Mouse (Mus musculus): ENCODE results near the gene Ablim1. TPM values are rescaled to one million over a fixed set of nuclear protein-coding genes. Genes with fewer than 3 reads are reported as not detected.
A peak's percentile ranks its signal among the peaks of the same experiment; 100 is the strongest.
"Not testable (repeated sequence)": the region's sequence is repeated elsewhere in the genome, so short reads cannot be mapped to it uniquely, and the experiment has no call there.

The Ablim1 gene
- total RNA-seq, 2 experiments from 2014 or later, result 66.9 to 79.0 TPM

GRCm38 (mm10) chr19:57135654-57136053, 179.1 kb downstream of the Ablim1 start:
- not testable (repeated sequence) for DNase-seq (ENCODE audit: extremely low spot score in 1 of 2, low spot score in 1 of 2)

DNA sequence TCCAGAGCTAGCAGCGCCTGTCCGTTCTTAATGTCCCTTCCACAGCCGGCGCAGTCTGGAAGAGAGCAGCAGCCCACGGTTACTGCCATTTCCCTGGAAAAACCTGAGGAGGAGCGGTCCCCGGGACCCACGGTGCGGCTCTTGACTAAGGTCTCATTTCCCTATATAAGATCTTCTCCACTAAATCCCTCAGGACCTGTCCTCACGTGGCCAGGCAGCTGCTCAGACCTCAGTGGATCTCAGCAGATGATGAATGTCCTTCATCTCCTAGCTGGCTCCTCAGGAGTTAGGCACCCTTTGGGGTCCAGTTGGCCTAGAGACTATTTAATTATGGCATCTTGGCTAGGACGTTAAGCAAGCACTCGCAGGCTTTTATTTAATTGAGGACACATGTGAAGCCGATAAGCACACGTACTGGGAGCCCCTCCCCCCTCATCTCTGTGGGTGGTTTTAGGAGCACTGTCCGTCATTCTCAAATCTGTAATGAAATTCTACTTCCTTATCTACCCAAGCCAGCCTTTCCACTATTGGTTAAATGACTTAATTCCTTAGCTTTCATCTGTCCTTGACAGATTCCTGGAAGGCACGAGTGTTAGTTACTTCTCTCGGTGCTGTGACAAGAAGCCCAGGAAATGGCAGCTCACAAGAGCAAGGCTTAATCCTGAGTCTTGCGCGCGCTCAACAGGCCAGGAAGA, 179.9 kb downstream of the Ablim1 start:
- no peak for DNase-seq (ENCODE audit: extremely low spot score in 1 of 2, low spot score in 1 of 2)

GRCm38 (mm10) chr19:57132916-57133520, 181.7 kb downstream of the Ablim1 start:
- no peak for DNase-seq (ENCODE audit: extremely low spot score in 1 of 2, low spot score in 1 of 2)

DNA sequence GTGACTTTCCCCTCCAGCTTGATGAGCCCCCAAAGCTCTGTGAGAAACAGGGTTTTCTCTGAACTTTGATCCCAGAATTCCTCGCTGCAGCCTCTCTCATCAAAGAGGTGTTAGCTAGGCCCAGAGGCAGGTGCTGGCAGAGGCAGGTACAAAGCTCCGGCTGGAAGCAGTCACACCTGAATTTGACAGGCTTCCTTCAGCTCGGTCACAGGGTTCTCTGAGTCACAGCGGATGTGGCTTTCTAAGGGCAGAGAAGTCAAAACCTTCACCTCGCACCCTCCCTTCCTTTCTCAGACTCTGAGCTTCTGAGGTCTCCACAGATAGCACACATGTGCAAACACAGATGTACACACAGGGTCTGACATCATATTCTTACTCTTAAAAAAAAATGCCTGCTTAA, 182.4 kb downstream of the Ablim1 start:
- DNase-seq (ENCODE audit: extremely low spot score in 1 of 2, low spot score in 1 of 2), result no peak

DNA sequence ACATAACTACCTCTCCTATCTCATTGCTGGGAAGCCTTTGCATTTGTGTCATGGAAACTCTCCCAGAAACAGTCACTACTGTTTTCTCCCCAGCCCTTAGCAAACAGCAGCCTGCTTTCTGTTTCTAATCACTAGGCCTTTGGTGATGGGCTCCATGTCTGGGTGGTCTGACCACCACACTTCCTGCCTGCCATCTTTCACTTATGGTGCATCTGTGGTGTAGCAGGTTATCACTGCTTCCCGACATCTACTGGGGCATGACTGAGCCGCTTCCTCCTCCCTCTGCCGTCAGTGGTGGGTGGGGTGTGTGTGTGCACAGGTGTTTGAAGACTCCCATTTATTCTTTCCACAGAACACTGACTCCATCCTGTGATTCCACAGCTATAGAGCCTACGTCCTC, 183.4 kb downstream of the Ablim1 start:
- no peak for DNase-seq (ENCODE audit: extremely low spot score in 1 of 2, low spot score in 1 of 2)

- no peak for DNase-seq (ENCODE audit: extremely low spot score in 1 of 2, low spot score in 1 of 2)
Measured at GRCm38 (mm10) chr19:57130591-57130990, 184.1 kb downstream of the Ablim1 start.

DNA sequence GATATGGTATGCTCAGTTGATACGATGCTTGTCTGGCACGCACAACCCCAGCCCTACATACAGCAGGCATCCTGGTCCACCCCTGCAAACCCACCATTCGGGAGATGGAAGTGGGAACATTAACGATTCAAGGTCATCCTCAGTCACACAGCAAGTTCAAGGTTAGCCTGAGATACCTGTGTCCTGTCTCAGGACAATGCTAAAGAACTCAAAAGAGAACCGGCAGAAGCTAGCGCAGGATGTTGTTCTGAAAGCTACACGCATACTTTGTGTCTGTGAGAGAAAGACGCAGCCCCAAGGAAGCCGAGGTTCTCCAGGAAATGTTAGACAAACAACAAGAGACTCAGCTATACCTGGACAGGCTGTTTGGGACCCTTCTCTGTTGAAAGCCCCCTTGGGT, 185.0 kb downstream of the Ablim1 start:
- DNase-seq (ENCODE audit: extremely low spot score in 1 of 2, low spot score in 1 of 2), result no peak

- DNase-seq (ENCODE audit: extremely low spot score in 1 of 2, low spot score in 1 of 2), result no peak
Measured at GRCm38 (mm10) chr19:57128037-57128436, 186.7 kb downstream of the Ablim1 start.

DNA sequence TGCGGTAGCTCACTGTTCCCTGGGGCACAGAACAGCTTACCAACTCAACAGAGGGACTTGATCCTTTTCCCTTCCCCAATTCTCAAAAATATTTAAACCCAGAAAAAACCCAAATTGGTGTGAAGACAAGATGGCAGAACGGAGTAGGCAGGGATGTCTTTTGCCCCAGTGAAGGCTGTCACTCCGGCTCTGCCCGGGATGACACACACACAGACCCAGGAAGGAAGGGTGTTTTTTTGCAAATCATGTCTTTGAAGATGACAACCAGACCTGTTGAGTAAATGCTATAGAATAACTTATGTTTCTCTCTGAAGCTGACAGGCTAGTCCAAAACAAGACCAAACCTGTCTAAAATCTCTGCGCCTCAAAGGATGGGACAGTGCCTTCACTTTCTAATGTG, 187.2 kb downstream of the Ablim1 start:
- no peak for DNase-seq (ENCODE audit: extremely low spot score in 1 of 2, low spot score in 1 of 2)

GRCm38 (mm10) chr19:57126950-57127349, 187.8 kb downstream of the Ablim1 start:
- no peak for DNase-seq (ENCODE audit: extremely low spot score in 1 of 2, low spot score in 1 of 2)

DNA sequence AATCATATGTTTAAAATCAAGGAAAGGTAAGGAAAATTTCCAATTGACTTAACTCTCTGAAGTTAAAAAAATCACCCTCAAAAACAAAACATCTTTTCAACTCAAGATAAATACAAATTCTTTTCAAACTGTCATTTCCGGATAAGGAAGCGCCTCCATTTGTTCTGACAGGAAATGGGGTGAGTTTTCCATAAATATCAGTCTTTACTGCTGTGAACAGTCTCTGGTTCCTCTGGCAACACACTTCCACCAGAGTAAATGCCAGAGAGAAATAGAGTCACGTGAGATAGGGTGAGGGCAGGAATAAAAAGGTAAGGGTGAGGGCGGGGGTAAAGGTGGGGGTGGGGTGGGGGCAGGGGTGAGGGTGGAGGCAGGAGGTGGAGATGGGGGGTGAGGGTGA, 189.8 kb downstream of the Ablim1 start:
- DNase-seq (ENCODE audit: extremely low spot score in 1 of 2, low spot score in 1 of 2), result no peak

- DNase-seq (ENCODE audit: extremely low spot score in 1 of 2, low spot score in 1 of 2), result no peak
Measured at GRCm38 (mm10) chr19:57124138-57124519, 190.6 kb downstream of the Ablim1 start.

- DNase-seq (ENCODE audit: extremely low spot score in 1 of 2, low spot score in 1 of 2), result no peak
Measured at GRCm38 (mm10) chr19:57123503-57124137, 191.1 kb downstream of the Ablim1 start.

- DNase-seq (ENCODE audit: extremely low spot score in 1 of 2, low spot score in 1 of 2), result no peak
Measured at GRCm38 (mm10) chr19:57122261-57122660, 192.5 kb downstream of the Ablim1 start.

DNA sequence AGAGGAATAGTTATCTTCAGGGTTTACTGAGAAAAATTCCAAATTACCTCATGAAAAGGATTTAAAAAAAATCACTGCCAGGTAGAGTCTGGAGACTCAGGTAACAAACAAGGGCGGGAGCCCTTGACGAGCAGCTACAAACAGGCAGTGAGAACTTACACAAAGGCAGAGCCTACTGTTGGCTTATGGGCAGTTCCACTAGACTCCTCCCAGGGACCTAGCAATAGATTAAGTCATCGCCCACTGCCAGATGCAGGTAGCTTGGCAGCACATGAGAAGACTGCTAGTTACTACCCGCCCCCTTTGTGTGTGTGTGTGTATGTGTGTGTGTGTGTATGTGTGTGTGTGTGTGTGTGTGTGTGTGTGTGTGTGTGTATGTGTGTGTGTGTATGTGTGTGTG, 193.7 kb downstream of the Ablim1 start:
- DNase-seq (ENCODE audit: extremely low spot score in 1 of 2, low spot score in 1 of 2), result no peak

DNA sequence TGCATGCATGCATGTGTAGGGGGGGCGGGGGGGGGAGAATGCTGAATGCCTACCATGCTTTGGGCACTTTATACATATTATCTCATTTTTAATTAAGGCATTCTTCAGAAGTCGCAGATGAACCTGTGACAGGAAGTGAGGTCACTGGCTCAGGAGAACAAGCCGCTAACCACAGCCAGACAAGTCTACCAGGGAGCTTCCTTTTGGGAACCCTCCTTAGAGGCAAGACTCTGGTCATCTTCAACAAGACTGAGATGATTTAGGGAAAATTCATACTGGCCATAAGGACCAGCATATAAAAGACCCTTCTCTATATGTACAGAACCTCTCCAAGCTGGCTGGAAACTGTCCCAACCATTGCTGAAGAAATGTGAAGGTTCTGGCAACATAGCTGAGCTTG, 195.1 kb downstream of the Ablim1 start:
- DNase-seq (ENCODE audit: extremely low spot score in 1 of 2, low spot score in 1 of 2), result no peak

DNA sequence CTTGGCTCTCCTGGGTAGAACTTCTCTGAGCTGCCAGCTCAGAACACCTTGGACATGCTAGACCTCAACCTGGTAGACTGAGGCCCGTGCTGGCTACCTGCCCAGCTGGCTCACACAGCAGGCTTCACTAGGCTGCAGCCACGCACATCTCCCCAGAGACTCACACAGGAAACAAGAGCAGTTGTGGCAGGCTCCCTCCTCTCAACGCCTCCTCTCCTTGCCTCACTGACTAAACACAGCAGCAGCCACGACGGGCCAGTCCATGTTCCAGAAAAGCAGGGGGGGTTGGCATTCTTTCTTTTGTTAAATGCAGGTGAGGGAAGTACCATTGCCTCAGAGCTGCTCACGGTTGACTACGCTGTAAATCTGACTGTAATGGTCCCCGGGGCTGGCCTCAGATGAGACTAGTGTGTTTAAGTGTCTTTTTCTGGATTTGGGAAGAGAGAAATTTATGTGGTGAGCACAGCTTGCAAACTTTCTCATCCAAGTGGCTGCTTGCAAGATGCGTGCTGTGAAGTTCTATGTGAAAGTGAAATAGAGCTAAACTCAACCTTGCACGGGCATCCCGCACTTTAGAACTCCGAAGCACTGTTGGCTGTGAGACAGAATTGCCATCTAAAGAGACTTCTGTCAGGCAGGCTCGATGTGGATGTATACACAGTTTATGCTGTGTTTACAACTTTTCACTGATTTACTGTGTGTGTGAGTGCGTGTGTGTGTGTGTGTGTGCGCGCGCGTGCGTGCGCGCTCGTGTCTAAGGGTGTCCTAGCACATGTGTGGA, 195.7 kb downstream of the Ablim1 start:
- peak; percentile 52 to 56 for DNase-seq (ENCODE audit: extremely low spot score in 1 of 2, low spot score in 1 of 2)

DNA sequence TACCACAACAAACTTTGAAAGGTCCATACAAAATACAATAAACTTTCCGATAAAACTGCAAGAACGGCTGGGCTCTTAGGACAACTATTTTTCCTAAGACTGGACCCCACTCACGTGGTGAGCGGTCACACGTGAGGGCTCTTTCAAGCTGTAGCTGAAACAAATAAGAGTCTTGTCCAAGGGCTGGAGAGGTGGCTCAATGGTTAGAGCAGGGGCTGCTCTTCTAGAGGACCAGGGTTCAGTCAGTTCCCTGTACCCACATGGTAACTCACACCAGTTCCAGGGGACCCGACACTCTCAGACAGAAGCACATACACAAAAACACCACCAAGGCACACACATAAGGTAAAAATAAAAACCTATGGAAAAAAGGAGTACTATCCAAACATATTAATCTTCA, 197.0 kb downstream of the Ablim1 start:
- DNase-seq (ENCODE audit: extremely low spot score in 1 of 2, low spot score in 1 of 2), result no peak

DNA sequence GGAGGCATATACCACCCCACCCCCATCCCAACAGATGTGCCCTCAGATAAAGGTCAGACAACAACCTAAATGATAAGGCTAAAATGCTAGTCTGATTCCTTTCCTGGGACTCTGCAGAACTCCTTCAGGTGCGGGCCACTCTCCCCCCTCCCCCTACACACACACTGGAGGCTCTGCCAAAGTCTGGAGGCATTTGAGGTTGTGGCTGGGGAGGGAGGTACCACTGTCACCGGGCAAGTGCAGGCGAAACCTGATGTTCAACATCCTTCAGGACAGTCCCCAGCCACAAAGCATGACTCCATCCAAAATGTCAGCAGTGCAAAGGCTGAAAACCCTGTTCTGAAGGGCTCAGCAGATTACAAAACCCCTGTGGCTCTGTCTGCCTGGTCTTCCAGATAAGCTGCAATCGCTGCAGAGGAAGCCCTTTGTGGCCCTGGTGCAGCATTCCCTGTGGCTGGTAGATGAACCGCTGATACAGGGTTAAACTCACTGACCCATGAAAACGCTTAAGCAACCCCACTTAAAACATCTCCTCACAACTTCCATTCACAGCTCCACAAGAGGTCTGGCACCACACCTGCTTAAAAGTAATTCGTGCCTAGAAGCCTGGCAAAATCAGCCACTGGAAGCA, 197.7 kb downstream of the Ablim1 start:
- DNase-seq (ENCODE audit: extremely low spot score in 1 of 2, low spot score in 1 of 2), result no peak

DNA sequence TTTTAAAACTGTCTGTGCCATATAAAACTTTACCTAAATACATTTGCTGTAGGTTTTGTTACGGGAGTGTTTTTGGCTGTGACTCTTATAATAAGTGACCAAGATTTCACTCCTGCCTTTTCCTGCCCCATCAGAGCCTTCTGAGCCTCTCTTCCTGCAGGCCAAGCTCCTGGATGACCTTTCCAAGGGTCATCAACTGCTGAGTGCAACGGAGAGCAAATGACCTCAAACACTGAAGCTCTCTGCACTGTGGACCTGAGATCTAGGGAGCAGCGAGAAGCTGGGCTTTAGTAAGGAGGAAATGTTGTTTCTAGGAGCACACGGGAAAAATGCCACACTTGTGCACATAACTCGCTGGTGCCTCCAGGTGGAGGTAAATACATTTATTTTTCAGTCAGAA, 199.0 kb downstream of the Ablim1 start:
- no peak for DNase-seq (ENCODE audit: extremely low spot score in 1 of 2, low spot score in 1 of 2)

DNA sequence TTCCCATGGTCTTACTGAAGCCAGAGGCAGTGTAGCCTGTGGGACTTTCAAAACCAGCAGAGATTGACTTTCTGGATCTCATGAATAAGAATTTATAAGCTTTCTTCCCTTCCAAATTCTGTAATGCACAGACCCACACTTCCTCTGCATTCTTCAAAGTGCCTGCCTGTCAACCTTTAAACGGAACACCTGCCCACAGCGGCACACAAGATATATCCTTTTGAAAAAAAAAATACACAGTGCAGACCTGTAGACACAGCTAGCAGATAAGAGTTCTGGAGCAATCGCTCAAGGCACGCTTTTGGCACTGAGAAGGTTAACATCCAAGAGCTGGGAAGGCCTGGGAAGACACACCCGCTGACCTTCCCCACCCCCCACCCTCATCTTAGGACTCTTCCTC, 199.8 kb downstream of the Ablim1 start:
- no peak for DNase-seq (ENCODE audit: extremely low spot score in 1 of 2, low spot score in 1 of 2)

All from layer of hippocampus, postnatal 25 days (tissue).